Mouse (Mus musculus) erythroid progenitor cell, adult 5-6 weeks (primary cell): ENCODE results near the gene Pygo2. TPM values are rescaled to one million over a fixed set of nuclear protein-coding genes. Genes with fewer than 3 reads are reported as not detected.
"Not testable (repeated sequence)": the region's sequence is repeated elsewhere in the genome, so short reads cannot be mapped to it uniquely, and the experiment has no call there.

Experiments used
- ATAC-seq: replicated peaks from 2 replicates; pipeline ENCODE4 v1.8.0; 2016; ENCODE audit warnings: moderate number of reproducible peaks, mild to moderate bottlenecking, moderate TSS enrichment, inconsistent platforms; ENCODE audit not compliant: poor library complexity, low FRiP score, severe bottlenecking
- total RNA-seq, 2 experiments: library from RNA; stranded (forward) in 1 of 2; stranded (reverse) in 1 of 2; fragments of 150-400 nt in 1 of 2; fragments of 186-747, 209-891 nt in 1 of 2; gene quantifications; 2 replicates each; pipeline versions ENCODE4 v1.2.3 to v1.2.4; 2015 to 2017; ENCODE audit warnings: low replicate concordance in 2 of 2

Pygo2 gene
- total RNA-seq, 2 experiments from 2014 or later = 7.1 to 10.9 TPM

- ATAC-seq = peak; percentile 83
These were observed 11.7 kb upstream of the Pygo2 start, which contains the start of the genes Cks1b and Shc1 for GRCm38 (mm10) chr3:89418170-89418860. Cks1b (minus strand) TSS chr3:89418383. Shc1 (plus strand) TSS chr3:89418443.

GRCm38 (mm10) chr3:89418861-89419250, 11.2 kb upstream of the Pygo2 start:
- ATAC-seq = peak; percentile 31

DNA sequence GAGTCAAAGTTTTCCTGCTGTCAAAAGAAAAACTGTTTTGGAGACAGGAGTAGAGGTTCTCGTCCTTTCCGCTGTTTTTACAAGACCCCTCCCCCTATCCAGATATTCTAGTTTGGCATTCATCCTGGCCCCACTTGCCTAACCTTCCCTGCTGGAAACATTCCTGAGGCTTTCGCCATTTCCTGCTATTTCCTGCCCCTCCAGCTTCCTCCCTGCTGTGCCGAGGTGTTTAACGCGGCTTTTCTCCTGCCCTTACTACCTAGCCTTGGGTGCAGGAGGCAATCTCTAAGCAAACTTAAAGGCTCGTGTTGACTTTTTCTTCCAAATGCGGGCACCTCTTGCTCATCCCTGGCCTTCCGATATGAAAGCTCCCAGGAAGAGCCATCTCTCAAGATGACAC, 10.4 kb upstream of the Pygo2 start:
- ATAC-seq = no peak

DNA sequence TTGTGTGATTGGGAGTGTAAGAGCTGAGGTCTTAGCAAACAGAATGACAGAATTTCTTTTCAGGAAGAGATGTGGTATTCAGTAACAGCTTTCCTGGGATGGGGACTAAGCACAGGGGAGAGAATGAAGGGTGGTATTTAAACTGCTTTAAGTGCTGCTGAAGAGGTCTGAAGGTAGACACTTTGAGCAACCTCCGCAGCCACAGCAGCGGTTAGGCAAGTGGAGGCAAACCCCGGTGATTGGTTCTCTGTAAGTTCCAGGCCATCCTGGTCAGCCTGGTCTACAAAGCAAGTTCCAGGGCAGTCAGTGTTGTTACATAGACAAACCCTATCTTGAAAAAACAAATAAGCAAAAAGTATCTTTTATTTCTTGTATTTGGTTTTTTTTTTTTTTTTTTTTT, 10.0 kb upstream of the Pygo2 start:
- ATAC-seq = no peak

GRCm38 (mm10) chr3:89420421-89420820, 9.6 kb upstream of the Pygo2 start:
- ATAC-seq = no peak

- ATAC-seq = peak; percentile 73
These were observed 8.8 kb upstream of the Pygo2 start for GRCm38 (mm10) chr3:89421002-89421774.

DNA sequence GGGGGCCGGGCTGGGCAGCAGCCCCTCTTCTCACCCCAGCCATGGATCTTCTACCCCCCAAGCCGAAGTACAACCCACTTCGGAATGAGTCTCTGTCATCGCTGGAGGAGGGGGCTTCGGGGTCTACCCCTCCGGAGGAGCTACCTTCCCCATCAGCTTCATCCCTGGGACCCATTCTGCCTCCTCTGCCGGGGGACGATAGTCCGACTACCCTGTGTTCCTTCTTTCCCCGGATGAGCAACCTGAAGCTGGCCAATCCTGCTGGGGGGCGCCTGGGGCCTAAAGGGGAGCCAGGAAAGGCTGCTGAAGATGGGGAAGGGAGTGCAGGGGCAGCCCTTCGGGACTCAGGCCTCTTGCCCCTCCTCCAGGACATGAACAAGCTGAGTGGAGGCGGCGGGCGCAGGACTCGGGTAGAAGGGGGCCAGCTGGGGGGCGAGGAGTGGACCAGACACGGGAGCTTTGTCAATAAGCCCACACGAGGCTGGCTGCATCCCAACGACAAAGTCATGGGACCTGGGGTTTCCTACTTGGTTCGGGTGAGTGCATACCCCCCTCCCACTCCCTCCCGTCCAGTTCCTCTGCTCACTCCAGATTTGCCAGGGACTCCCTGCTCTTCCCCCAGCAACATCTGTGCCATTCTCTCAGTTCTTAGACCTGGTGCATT, 8.1 kb upstream of the Pygo2 start:
- no peak for ATAC-seq

DNA sequence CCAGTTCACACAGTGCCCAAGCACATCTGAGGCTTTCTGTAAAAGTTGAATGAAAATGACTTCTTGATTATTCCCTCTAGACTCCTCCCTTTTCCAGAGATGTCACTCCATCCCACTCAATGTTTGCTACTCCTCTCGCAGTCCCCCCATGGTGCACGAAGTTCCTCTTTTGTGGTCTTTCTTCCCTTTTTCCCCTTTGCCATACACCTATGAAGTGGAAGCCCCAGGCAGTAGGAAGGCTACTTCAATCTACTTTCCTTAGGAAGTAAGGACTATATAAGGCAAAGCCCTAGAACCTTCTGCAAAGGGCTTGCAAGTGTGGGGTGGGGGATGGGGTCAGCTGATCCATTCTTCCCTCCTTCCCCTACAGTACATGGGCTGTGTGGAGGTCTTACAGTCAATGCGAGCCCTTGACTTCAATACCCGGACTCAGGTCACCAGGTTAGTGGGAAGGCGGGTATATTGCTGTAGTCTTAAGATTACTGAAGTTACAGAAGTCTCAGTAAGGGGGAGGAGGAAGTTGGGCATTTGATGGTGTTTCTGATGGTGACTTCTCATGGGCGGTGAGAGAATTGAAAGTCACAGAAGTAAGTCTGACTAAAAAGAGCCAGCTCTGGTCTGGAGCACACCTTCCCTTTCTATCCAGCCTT, 7.3 kb upstream of the Pygo2 start:
- ATAC-seq = no peak

- no peak for ATAC-seq
These were observed 5.4 kb upstream of the Pygo2 start for GRCm38 (mm10) chr3:89424416-89425140.

GRCm38 (mm10) chr3:89425141-89425525, 4.9 kb upstream of the Pygo2 start:
- ATAC-seq = no peak

DNA sequence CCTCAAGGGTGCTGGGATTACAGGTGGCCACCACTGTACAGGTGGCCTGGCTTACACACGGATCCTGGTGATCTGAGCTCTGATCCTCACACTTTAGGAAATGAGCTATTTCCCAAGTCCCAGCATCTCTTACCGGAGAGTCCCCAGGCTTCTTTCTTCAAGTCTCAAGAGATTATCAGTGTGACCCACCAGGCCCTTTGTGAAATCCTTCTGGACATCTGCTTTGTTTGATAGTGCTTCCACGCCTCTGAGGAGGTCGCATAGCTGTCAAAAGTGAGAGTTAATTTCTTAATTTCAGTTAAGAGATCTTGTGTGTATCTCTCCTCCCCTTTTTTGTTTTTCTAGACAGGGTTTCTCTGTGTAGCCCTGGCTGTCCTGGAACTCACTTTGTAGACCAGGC, 4.1 kb upstream of the Pygo2 start:
- 0 out of 2 replicates have a peak, but pooled peaks have one; percentile 8 for ATAC-seq

DNA sequence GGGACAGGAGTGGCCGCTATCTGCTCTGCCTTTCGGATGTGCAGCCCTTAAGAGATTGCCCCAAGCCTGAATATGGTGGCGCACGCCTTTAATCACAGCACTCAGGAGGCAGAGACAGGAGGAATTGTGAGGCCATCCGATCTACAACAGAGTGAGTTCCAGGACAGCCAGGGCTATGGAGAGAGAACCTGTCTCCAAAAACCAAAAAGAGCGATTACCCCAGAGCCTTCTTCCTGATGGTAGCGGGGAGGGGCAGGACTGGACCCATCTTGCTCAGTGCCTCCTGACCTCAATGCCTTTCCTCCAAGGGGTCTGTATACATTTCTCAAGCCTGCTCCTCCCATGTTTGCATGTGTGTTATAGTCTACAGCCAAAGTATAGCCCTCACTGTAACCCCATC, 993 bp upstream of the Pygo2 start:
- not testable (repeated sequence) for ATAC-seq

GRCm38 (mm10) chr3:89432606-89433005, 2.6 kb downstream of the Pygo2 start:
- ATAC-seq = no peak

DNA sequence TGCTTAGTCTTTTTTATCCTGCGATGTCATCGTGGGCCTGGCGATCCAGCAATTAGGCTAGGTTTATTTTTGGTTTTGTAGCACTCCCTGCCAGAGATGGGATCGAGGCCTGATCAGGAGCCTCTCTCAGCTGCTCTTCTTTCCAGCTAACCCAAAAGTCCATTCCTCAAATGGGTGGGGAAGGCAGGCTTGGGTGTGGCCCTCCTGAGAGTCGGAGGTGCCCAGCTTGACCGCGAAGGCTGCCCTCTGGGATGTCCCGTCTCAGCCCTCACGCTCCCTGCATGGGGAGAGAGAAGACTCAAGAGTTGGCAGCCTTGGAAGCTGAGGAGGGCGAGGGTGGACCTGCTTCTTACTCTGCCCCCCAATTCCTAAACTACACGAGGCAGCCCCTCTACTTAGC, 4.5 kb downstream of the Pygo2 start:
- no peak for ATAC-seq

- ATAC-seq = no peak
These were observed 5.0 kb downstream of the Pygo2 start for GRCm38 (mm10) chr3:89435041-89435440.

- peak; percentile 78 for ATAC-seq
These were observed 6.4 kb downstream of the Pygo2 start, which contains the start of gene Pbxip1 for GRCm38 (mm10) chr3:89436176-89437113. Pbxip1 (plus strand) TSS chr3:89436706.

- no peak for ATAC-seq
These were observed 7.3 kb downstream of the Pygo2 start for GRCm38 (mm10) chr3:89437269-89437668.

DNA sequence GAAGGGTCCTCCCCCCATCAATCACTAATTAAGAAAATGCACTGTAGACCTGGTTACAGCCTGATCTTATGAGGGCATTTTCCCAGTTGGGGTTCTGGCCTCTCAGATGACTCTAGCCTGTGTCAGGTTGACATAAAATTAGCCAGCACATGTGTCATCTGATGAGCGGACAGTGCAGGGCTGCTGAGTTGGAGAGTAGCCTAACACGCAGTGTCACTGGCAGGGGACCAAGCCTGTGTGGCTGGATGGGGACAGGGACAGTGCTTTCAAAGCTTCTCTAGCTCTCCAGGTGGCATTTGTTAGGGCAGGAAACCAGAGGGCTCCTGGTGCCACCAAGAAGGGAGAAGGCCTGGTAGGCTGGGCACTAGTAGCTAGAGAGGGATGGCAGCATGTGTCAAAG, 10.7 kb downstream of the Pygo2 start:
- ATAC-seq = no peak
